Mouse (Mus musculus): Measurements from ENCODE around the gene Pla2g10.
"Not testable (repeated sequence)": the region's sequence is repeated elsewhere in the genome, so short reads cannot be mapped to it uniquely, and the experiment has no call there.

- TF ChIP-seq CEBPB (IDR thresholded peaks at IDR 0.05; ENCODE audit: insufficient read depth, poor library complexity, severe bottlenecking); MYOD1 (IDR thresholded peaks at IDR 0.05; ENCODE audit: control insufficient read depth in 1 of 3, insufficient read length in 2 of 3, low read depth in 2 of 3); USF1 (IDR thresholded peaks at IDR 0.05; ENCODE audit: low read depth); POLR2A (IDR thresholded peaks at IDR 0.05; ENCODE audit: insufficient read length, low read depth); POLR2AphosphoS2 (IDR thresholded peaks at IDR 0.05; ENCODE audit: insufficient read length, low read depth); TCF12 (IDR thresholded peaks at IDR 0.05; ENCODE audit: insufficient read depth, poor library complexity, severe bottlenecking): not testable (repeated sequence)
These were observed 59.9 kb downstream of the Pla2g10 start for GRCm38 (mm10) chr16:13670896-13671295.

All from myocyte (in vitro differentiated cells).